Mouse (Mus musculus) liver, adult 10 weeks (tissue): ENCODE results near the gene Atp6ap1. TPM values are rescaled to one million over a fixed set of nuclear protein-coding genes. Genes with fewer than 3 reads are reported as not detected.

ENCODE experiments used
- polyA plus RNA-seq: library from polyadenylated mRNA; stranded (reverse); fragments of 350-450 nt; fragmentation: Illumina TruSeq; extraction: RNeasy Lipid Tissue Mini Kit (QIAGEN cat#74804); gene quantifications from one replicate; pipeline ENCODE4 v1.2.3, GENCODE M21; 2014; ENCODE audit warnings: low read depth, low replicate concordance

The Atp6ap1 gene
- polyA plus RNA-seq: 73.7 TPM

GRCm38 (mm10) chrX:74296538-74297448, at the start of gene Atp6ap1:
TSS of gene Atp6ap1 (plus strand) at chrX:74297097.

GRCm38 (mm10) chrX:74249615-74250014, 47.3 kb upstream of the Atp6ap1 start, which contains the start of gene Flna:
TSS of gene Flna (minus strand) at chrX:74249820.

GRCm38 (mm10) chrX:74254153-74254887, 42.6 kb upstream of the Atp6ap1 start, which contains the start of gene Emd:
TSS of gene Emd (plus strand) at chrX:74254687.

GRCm38 (mm10) chrX:74270062-74270901, 26.6 kb upstream of the Atp6ap1 start, which contains the start of gene Rpl10:
TSS of gene Rpl10 (plus strand) at chrX:74270812.

GRCm38 (mm10) chrX:74281732-74282394, 15.0 kb upstream of the Atp6ap1 start, which contains the start of the genes Taz and Dnase1l1:
TSS of gene Taz (plus strand) at chrX:74281912.
TSS of gene Dnase1l1 (minus strand) at chrX:74282337.

GRCm38 (mm10) chrX:74304867-74305700, 8.2 kb downstream of the Atp6ap1 start, which contains the start of gene Gdi1:
TSS of gene Gdi1 (plus strand) at chrX:74304998.

GRCm38 (mm10) chrX:74312540-74313464, 15.9 kb downstream of the Atp6ap1 start, which contains the start of gene Fam50a:
TSS of gene Fam50a (plus strand) at chrX:74313033.

GRCm38 (mm10) chrX:74328725-74329161, 31.8 kb downstream of the Atp6ap1 start, which contains the start of gene Plxna3:
TSS of gene Plxna3 (plus strand) at chrX:74329066.

GRCm38 (mm10) chrX:74353467-74353770, 56.5 kb downstream of the Atp6ap1 start, which contains the start of gene Lage3:
TSS of gene Lage3 (minus strand) at chrX:74353618.

Other genes with a start within 250 kb of the Atp6ap1 start
- gene Opn1mw, start 169.6 kb upstream of the Atp6ap1 start, polyA plus RNA-seq: not detected
- 4.2 TPM for gene Mecp2, start 161.7 kb upstream of the Atp6ap1 start, polyA plus RNA-seq
- not detected for gene Tex28, start 129.3 kb upstream of the Atp6ap1 start, polyA plus RNA-seq
- gene Tktl1, start 119.8 kb upstream of the Atp6ap1 start, polyA plus RNA-seq: not detected
- 7.1 TPM for gene Flna, start 47.3 kb upstream of the Atp6ap1 start, polyA plus RNA-seq
- gene Emd, start 42.4 kb upstream of the Atp6ap1 start, polyA plus RNA-seq: 18.4 TPM
- gene Rpl10, start 26.3 kb upstream of the Atp6ap1 start, polyA plus RNA-seq: 843 TPM
- 25.2 TPM for gene Taz, start 15.2 kb upstream of the Atp6ap1 start, polyA plus RNA-seq
- gene Dnase1l1, start 14.8 kb upstream of the Atp6ap1 start, polyA plus RNA-seq: 7.3 TPM
- 65.8 TPM for gene Gdi1, start 7.9 kb downstream of the Atp6ap1 start, polyA plus RNA-seq
- gene Fam50a, start 15.9 kb downstream of the Atp6ap1 start, polyA plus RNA-seq: 11.2 TPM
- 0.13 TPM for gene Plxna3, start 32.0 kb downstream of the Atp6ap1 start, polyA plus RNA-seq
- gene Lage3, start 56.5 kb downstream of the Atp6ap1 start, polyA plus RNA-seq: 10.4 TPM
- 19.5 TPM for gene Ubl4a, start 76.1 kb downstream of the Atp6ap1 start, polyA plus RNA-seq
- 2.3 TPM for gene Slc10a3, start 76.3 kb downstream of the Atp6ap1 start, polyA plus RNA-seq
- 4.7 TPM for gene Fam3a, start 96.2 kb downstream of the Atp6ap1 start, polyA plus RNA-seq
- gene Ikbkg, start 96.2 kb downstream of the Atp6ap1 start, polyA plus RNA-seq: 44.8 TPM
- gene G6pdx, start 132.1 kb downstream of the Atp6ap1 start, polyA plus RNA-seq: 1.2 TPM
- not detected for gene Gm6880, start 184.3 kb downstream of the Atp6ap1 start, polyA plus RNA-seq